Mouse (Mus musculus): ENCODE measurements around the gene Alox12. TPM values are rescaled to one million over a fixed set of nuclear protein-coding genes. Genes with fewer than 3 reads are reported as not detected.
A peak's percentile ranks its signal among the peaks of the same experiment; 100 is the strongest.

Gene Alox12
- polyA plus RNA-seq, 1 experiment from 2014 or later = 2.9 TPM

- Histone ChIP-seq H3K9me3 (no peaks in the 10 kb centered on the region), H3K9ac (no peak overlapping the region), H3K4me2 (replicated peaks) (no peak overlapping the region), H3K27ac (no peak overlapping the region), H3K36me3 (no peaks in the 10 kb centered on the region), H3K4me3 (no peak overlapping the region), H3K4me1 (no peaks in the 10 kb centered on the region), H3K27me3 (no peaks in the 10 kb centered on the region)
- 82% methylated on average over 3 of the region's 3 CpGs for WGBS
- ATAC-seq (ENCODE audit: insufficient number of reproducible peaks, insufficient read depth, low FRiP score, low TSS enrichment) = no peak
Observed at GRCm38 (mm10) chr11:70278961-70279360, 23.8 kb upstream of the Alox12 start.

DNA sequence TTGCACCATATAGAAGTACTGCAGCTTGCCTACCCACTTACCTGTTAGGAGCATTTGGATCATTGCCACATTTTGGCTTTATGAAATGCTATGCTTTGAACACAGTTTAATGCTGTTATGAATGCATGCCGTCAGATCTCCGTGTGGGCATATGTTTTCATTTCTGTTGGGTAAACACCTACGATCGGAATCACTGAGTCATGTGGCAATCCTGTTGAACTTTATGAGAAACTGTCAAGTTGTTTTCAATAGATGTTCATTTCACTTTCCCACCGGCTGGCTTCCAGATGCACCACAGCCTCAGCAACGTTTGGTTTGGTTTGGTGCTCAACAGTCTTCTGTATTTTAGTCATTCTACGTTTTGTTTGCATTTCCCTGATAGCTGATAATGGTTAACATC, 16.5 kb upstream of the Alox12 start:
- Histone ChIP-seq H3K9me3 (no peaks in the 10 kb centered on the region), H3K4me1 (no peaks in the 10 kb centered on the region), H3K27ac (no peak overlapping the region), H3K4me3 (no peak overlapping the region), H3K9ac (no peak overlapping the region), H3K36me3 (no peaks in the 10 kb centered on the region), H3K4me2 (replicated peaks) (no peak overlapping the region), H3K27me3 (no peaks in the 10 kb centered on the region)
- no peak for ATAC-seq (ENCODE audit: insufficient number of reproducible peaks, insufficient read depth, low FRiP score, low TSS enrichment)
- 74% methylated on average over 7 of the region's 7 CpGs for WGBS

- no peak for ATAC-seq (ENCODE audit: insufficient number of reproducible peaks, insufficient read depth, low FRiP score, low TSS enrichment)
- no peak overlapping the region for H3K9ac ChIP-seq
- no peak overlapping the region for H3K27ac ChIP-seq
- no peaks in the 10 kb centered on the region for H3K27me3 ChIP-seq
- 97% methylated on average over 1 of the region's 1 CpGs for WGBS
- no peaks in the 10 kb centered on the region for H3K9me3 ChIP-seq
- H3K4me1 ChIP-seq = no peaks in the 10 kb centered on the region
- no peaks in the 10 kb centered on the region for H3K36me3 ChIP-seq
- no peak overlapping the region for H3K4me2 ChIP-seq (replicated peaks)
- no peak overlapping the region for H3K4me3 ChIP-seq
Observed at GRCm38 (mm10) chr11:70266405-70266804, 11.3 kb upstream of the Alox12 start.

GRCm38 (mm10) chr11:70265819-70266218, 10.7 kb upstream of the Alox12 start:
- H3K4me1 ChIP-seq = no peaks in the 10 kb centered on the region
- H3K36me3 ChIP-seq = no peaks in the 10 kb centered on the region
- H3K9me3 ChIP-seq = no peaks in the 10 kb centered on the region
- H3K9ac ChIP-seq = no peak overlapping the region
- no peak for ATAC-seq (ENCODE audit: insufficient number of reproducible peaks, insufficient read depth, low FRiP score, low TSS enrichment)
- H3K27me3 ChIP-seq = no peaks in the 10 kb centered on the region
- WGBS = 64% methylated on average over 4 of the region's 4 CpGs
- H3K4me3 ChIP-seq = no peak overlapping the region
- no peak overlapping the region for H3K4me2 ChIP-seq (replicated peaks)
- no peak overlapping the region for H3K27ac ChIP-seq

DNA sequence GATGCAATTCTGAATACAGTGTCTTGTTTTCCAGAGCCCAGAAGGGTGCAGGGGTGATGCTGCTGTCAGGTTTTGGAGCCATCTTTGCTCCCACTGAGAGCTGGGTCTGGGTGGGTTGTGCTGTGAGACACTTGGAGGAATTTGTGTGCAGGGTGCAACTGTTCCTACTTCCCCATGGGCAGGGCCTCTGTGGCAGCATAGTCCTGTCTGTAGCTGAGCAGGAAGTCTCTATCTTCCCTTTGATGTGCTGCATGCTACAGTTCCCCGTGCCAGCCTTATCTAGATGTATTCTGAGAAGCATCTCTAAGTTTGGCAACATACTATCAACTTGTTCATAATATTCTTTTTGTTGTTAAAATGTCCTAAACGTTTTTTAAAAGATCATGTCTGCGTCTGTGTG, 10.1 kb upstream of the Alox12 start:
- Histone ChIP-seq H3K4me3 (no peak overlapping the region), H3K4me1 (no peaks in the 10 kb centered on the region), H3K4me2 (replicated peaks) (no peak overlapping the region), H3K9me3 (no peaks in the 10 kb centered on the region), H3K27ac (no peak overlapping the region), H3K36me3 (no peaks in the 10 kb centered on the region), H3K9ac (no peak overlapping the region), H3K27me3 (no peaks in the 10 kb centered on the region)
- ATAC-seq (ENCODE audit: insufficient number of reproducible peaks, insufficient read depth, low FRiP score, low TSS enrichment) = no peak
- 51% methylated on average over 3 of the region's 3 CpGs for WGBS

DNA sequence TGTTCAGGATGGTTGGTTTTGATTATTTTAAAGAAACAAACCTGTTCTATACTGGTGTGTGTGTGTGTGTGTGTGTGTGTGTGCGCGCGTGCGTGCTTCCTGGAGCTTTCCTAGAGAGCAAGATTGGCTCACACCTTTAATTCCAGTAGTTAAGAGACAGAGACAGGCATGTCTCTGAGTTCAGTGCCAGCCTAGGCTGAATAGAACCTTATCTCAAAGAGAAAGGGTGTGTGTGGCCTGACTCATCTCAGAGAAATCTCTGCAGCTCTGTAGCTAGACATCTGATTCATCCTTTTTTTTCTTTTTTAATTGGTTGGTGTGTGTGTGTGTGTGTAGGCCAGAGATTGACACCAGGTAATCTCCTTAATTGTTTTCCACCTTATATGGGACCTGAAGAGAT, 3.9 kb upstream of the Alox12 start:
- H3K27ac ChIP-seq = no peak overlapping the region
- H3K4me3 ChIP-seq = no peak overlapping the region
- no peaks in the 10 kb centered on the region for H3K36me3 ChIP-seq
- H3K9ac ChIP-seq = no peak overlapping the region
- H3K27me3 ChIP-seq = peaks cover 26% of the 10 kb centered on the region
- peaks cover 4% of the 10 kb centered on the region; the same call in 1 of the 2 replicates for H3K4me1 ChIP-seq
- H3K4me2 ChIP-seq (replicated peaks) = no peak overlapping the region
- WGBS = 93% methylated on average over 4 of the region's 4 CpGs
- no peak for ATAC-seq (ENCODE audit: insufficient number of reproducible peaks, insufficient read depth, low FRiP score, low TSS enrichment)
- no peaks in the 10 kb centered on the region for H3K9me3 ChIP-seq

DNA sequence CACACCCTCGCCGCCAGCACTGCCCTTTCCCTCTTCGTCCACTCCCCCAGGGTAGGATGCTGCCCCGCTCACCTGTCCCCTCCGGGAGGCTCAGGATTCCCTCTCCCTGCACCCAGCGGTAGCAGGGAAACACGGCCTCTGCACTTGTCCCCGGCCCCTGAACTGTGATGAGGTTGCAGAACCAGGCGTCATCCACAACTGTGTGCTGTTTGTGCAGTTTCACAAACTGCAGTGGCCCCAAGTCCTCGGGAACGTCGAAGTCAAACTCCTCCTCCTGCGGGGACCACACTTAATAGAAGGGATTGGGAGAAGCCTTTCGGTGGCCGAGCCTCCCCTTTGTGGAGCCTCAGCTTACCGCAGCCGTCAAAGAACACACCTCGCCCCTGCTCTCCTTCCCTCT, 816 bp downstream of the Alox12 start:
- WGBS = 3% methylated on average over 18 of the region's 18 CpGs
- H3K27me3 ChIP-seq = peaks cover 57% of the 10 kb centered on the region
- peak overlapping the region; percentile 51 for H3K4me2 ChIP-seq (replicated peaks)
- H3K9me3 ChIP-seq = no peaks in the 10 kb centered on the region
- H3K27ac ChIP-seq = no peak overlapping the region
- H3K4me3 ChIP-seq = peak overlapping the region; percentile 25
- H3K4me1 ChIP-seq = peaks cover 4% of the 10 kb centered on the region; the same call in 1 of the 2 replicates
- H3K9ac ChIP-seq = peak overlapping the region; percentile 30; the same call in 1 of the 2 replicates
- ATAC-seq (ENCODE audit: insufficient number of reproducible peaks, insufficient read depth, low FRiP score, low TSS enrichment) = no peak
- no peaks in the 10 kb centered on the region for H3K36me3 ChIP-seq

DNA sequence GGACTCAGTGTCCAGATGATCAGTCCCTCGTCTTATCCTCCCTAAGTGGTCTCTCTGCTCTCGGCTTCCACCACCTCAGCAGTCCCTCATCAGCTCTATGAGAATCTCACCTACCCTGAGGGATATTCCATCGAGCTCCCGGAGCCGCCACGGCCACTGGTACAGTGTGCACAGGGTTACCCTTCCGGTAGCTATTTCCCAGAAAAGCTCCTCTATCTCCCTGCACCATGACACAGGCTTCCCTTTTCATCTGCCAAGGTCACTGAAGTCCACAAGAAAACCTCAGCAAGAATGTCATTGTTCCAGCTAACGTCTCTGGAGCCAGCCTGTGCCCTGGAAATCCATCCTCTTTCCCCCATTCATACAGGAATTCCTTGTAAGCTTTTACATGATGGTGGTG, 3.3 kb downstream of the Alox12 start:
- WGBS = 77% methylated on average over 8 of the region's 8 CpGs
- H3K9ac ChIP-seq = no peak overlapping the region
- H3K4me1 ChIP-seq = peaks cover 4% of the 10 kb centered on the region; the same call in 1 of the 2 replicates
- no peak overlapping the region for H3K27ac ChIP-seq
- no peaks in the 10 kb centered on the region for H3K36me3 ChIP-seq
- no peak overlapping the region for H3K4me3 ChIP-seq
- peaks cover 61% of the 10 kb centered on the region for H3K27me3 ChIP-seq
- H3K4me2 ChIP-seq (replicated peaks) = no peak overlapping the region
- no peak for ATAC-seq (ENCODE audit: insufficient number of reproducible peaks, insufficient read depth, low FRiP score, low TSS enrichment)
- H3K9me3 ChIP-seq = no peaks in the 10 kb centered on the region

DNA sequence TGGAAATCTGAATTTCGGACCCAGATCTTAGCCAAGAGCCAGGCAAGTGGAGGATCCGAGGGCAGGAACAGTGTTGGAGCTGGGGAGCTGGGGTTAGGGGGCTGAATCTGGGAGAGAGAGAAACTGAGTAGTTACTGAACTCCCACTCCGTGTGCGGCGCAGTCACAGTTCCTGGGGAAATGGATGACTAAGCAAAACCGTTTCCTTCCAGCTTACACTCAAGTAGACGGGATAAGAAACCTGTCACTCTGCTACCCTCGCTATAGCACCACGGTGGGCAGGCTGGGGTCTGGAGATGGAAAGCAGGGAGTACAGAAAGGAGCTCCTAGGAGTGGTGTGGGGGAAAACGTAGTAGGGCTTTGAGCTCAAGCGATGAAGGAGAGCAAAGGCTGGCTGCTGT, 5.0 kb downstream of the Alox12 start:
- 70% methylated on average over 11 of the region's 11 CpGs for WGBS
- H3K9ac ChIP-seq = no peak overlapping the region
- no peak overlapping the region for H3K27ac ChIP-seq
- no peak overlapping the region for H3K4me2 ChIP-seq (replicated peaks)
- H3K36me3 ChIP-seq = no peaks in the 10 kb centered on the region
- H3K27me3 ChIP-seq = peaks cover 46% of the 10 kb centered on the region
- H3K4me1 ChIP-seq = peaks cover under 1% of the 10 kb centered on the region; the same call in 1 of the 2 replicates
- H3K9me3 ChIP-seq = no peaks in the 10 kb centered on the region
- H3K4me3 ChIP-seq = no peak overlapping the region
- ATAC-seq (ENCODE audit: insufficient number of reproducible peaks, insufficient read depth, low FRiP score, low TSS enrichment) = no peak

GRCm38 (mm10) chr11:70247136-70247845, 7.9 kb downstream of the Alox12 start:
- peaks cover 17% of the 10 kb centered on the region for H3K27me3 ChIP-seq
- H3K9me3 ChIP-seq = no peaks in the 10 kb centered on the region
- no peak overlapping the region for H3K4me3 ChIP-seq
- H3K4me2 ChIP-seq (replicated peaks) = no peak overlapping the region
- no peak for ATAC-seq (ENCODE audit: insufficient number of reproducible peaks, insufficient read depth, low FRiP score, low TSS enrichment)
- H3K36me3 ChIP-seq = no peaks in the 10 kb centered on the region
- no peak overlapping the region for H3K9ac ChIP-seq
- WGBS = 46% methylated on average over 9 of the region's 9 CpGs
- H3K4me1 ChIP-seq = no peaks in the 10 kb centered on the region
- H3K27ac ChIP-seq = no peak overlapping the region

- no peaks in the 10 kb centered on the region for H3K27me3 ChIP-seq
- H3K4me1 ChIP-seq = peaks cover 16% of the 10 kb centered on the region
- 66% methylated on average over 11 of the region's 11 CpGs for WGBS
- no peak overlapping the region for H3K4me3 ChIP-seq
- no peak overlapping the region for H3K27ac ChIP-seq
- no peak for ATAC-seq (ENCODE audit: insufficient number of reproducible peaks, insufficient read depth, low FRiP score, low TSS enrichment)
- no peak overlapping the region for H3K4me2 ChIP-seq (replicated peaks)
- no peak overlapping the region for H3K9ac ChIP-seq
- H3K36me3 ChIP-seq = no peaks in the 10 kb centered on the region
- no peaks in the 10 kb centered on the region for H3K9me3 ChIP-seq
Observed at GRCm38 (mm10) chr11:70242591-70242990, 12.6 kb downstream of the Alox12 start.

- Histone ChIP-seq H3K4me2 (replicated peaks) (peak within 1 kb of the TSS; percentile 86), H3K27me3 (no peaks in the 10 kb centered on the region), H3K4me3 (peak within 1 kb of the TSS; percentile 88), H3K9me3 (no peaks in the 10 kb centered on the region), H3K36me3 (peaks cover 14% of the 10 kb centered on the region), H3K4me1 (peaks cover 25% of the 10 kb centered on the region), H3K9ac (peak within 1 kb of the TSS; percentile 81), H3K27ac (peak within 1 kb of the TSS; percentile 92)
- 0% methylated on average over 29 of the region's 35 CpGs for WGBS
- ATAC-seq (ENCODE audit: insufficient number of reproducible peaks, insufficient read depth, low FRiP score, low TSS enrichment) = peak; percentile 13; the same call in 1 of the 2 replicates
Observed at GRCm38 (mm10) chr11:70239541-70240279, 15.4 kb downstream of the Alox12 start, which contains the start of the genes Gm21988 and Rnasek. Gene Gm21988 (minus strand): TSS chr11:70239830. Gene Rnasek (minus strand): TSS chr11:70239842.

Measured in embryonic facial prominence, embryonic 12.5 days (tissue).